Mouse (Mus musculus) stomach, postnatal 0 days (tissue): Measurements from ENCODE around the gene Npvf. TPM values are rescaled to one million over a fixed set of nuclear protein-coding genes. Genes with fewer than 3 reads are reported as not detected.
A peak's percentile ranks its signal among the peaks of the same experiment; 100 is the strongest.
"Not testable (repeated sequence)": the region's sequence is repeated elsewhere in the genome, so short reads cannot be mapped to it uniquely, and the experiment has no call there.

Experiments
- ATAC-seq: fragments of 200-750 bp; cut with Nextera tagmentation; 2 replicates; pipeline ENCODE4 v1.8.0; 2017; ENCODE audit not compliant: low FRiP score, low TSS enrichment
- DNase-seq: peaks from one replicate; pipeline ENCODE4 v3.0.0-alpha.2; 2016; ENCODE audit warnings: low spot score
- H3K27ac ChIP-seq: fragments of 300-500 bp; sonication (generic); replicated peaks from 2 replicates; pipeline ENCODE4 v1.5.1; 2014; ENCODE audit warnings: mild to moderate bottlenecking, control low read depth
- H3K27me3 ChIP-seq: fragments of 300-500 bp; sonication (generic); 2 replicates; pipeline ENCODE4 v1.6.1; 2014; ENCODE audit warnings: low read length; ENCODE audit not compliant: control insufficient read depth, insufficient read depth
- H3K36me3 ChIP-seq: fragments of 300-500 bp; sonication (generic); 2 replicates; pipeline ENCODE4 v1.6.1; 2014; ENCODE audit warnings: low read length, mixed read lengths; ENCODE audit not compliant: control insufficient read depth, insufficient read depth
- H3K4me1 ChIP-seq: fragments of 300-500 bp; sonication (generic); replicated peaks from 2 replicates; pipeline ENCODE4 v1.6.1; 2014; ENCODE audit warnings: antibody characterized with exemption; ENCODE audit not compliant: control insufficient read depth, insufficient read depth
- H3K4me2 ChIP-seq: fragments of 300-500 bp; sonication (generic); replicated peaks from 2 replicates; pipeline ENCODE4 v1.6.1; 2014; ENCODE audit warnings: low read depth, mild to moderate bottlenecking, control low read depth, moderate library complexity
- H3K4me3 ChIP-seq: fragments of 300-500 bp; sonication (generic); 2 replicates; pipeline ENCODE4 v1.5.1; 2014; ENCODE audit warnings: low read depth, low read length, control low read depth
- H3K9ac ChIP-seq: fragments of 300-500 bp; sonication (generic); 2 replicates; pipeline ENCODE4 v1.6.1; 2014; ENCODE audit warnings: mild to moderate bottlenecking, low read length, control low read depth, mixed read lengths
- H3K9me3 ChIP-seq: fragments of 300-500 bp; sonication (generic); 2 replicates; pipeline ENCODE4 v1.6.1; 2016; ENCODE audit warnings: low read length; ENCODE audit not compliant: control insufficient read depth
- CTCF ChIP-seq: IDR thresholded peaks from 2 replicates; pipeline ENCODE4 v1.5.1; 2016; ENCODE audit warnings: antibody characterized with exemption, low read depth, mild to moderate bottlenecking, moderate library complexity
- EP300 ChIP-seq: optimal IDR thresholded peaks from 2 replicates; pipeline ENCODE3; 2016; ENCODE audit warnings: antibody characterized with exemption
- WGBS: fragments of 180-500 bp; shearing (Covaris S2); extraction: QIAGEN DNeasy Blood & Tissue Kit; methylation state at CpG from one replicate; pipeline ENCODE4 v1.1.7; 2014; 5-methylcytosine and 5-hydroxymethylcytosine counted together
- polyA plus RNA-seq: library from polyadenylated mRNA; unstranded; fragments of >200 nt; fragmentation: Nextera tagmentation; extraction: Ambion mirVana; gene quantifications from 2 replicates; pipeline ENCODE4 v1.2.1, GENCODE M21; 2015

Npvf gene
- polyA plus RNA-seq, 1 experiment from 2014 or later = not detected

DNA sequence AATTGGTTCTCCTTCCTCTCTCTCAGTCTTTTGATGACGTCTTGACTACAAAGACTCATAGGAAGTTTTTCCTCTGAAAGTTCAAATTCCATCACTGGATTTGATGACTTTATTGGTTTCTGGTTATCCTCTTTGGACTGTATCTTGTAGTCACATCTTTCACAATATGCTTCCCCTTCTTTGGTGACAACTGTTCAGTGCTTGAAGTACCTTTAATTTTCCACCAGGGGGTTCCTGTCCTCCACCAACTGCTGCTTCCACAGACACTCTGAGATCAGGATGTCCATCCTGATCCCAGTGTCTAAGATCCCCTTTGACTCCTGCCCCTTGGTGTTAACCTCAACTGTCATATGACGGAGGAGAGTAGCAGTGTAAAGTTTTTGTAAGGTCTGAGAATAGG, 28.1 kb downstream of the Npvf start:
- H3K27me3 ChIP-seq, H3K27ac ChIP-seq, ATAC-seq, H3K4me2 ChIP-seq, H3K9me3 ChIP-seq, H3K4me3 ChIP-seq, H3K9ac ChIP-seq, DNase-seq, H3K4me1 ChIP-seq, H3K36me3 ChIP-seq: not testable (repeated sequence)
- WGBS = 75% methylated on average over 2 of the region's 2 CpGs
- peak; percentile 41 for TF ChIP-seq CTCF

DNA sequence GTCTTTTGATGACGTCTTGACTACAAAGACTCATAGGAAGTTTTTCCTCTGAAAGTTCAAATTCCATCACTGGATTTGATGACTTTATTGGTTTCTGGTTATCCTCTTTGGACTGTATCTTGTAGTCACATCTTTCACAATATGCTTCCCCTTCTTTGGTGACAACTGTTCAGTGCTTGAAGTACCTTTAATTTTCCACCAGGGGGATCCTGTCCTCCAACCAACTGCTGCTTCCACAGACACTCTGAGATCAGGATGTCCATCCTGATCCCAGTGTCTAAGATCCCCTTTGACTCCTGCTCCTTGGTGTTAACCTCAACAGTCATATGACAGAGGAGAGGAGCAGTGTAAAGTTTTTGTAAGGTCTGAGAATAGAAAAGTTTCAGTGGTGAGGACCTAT, 36.0 kb downstream of the Npvf start:
- not testable (repeated sequence) for H3K9me3 ChIP-seq, H3K36me3 ChIP-seq, H3K27ac ChIP-seq, H3K4me2 ChIP-seq, ATAC-seq, H3K4me3 ChIP-seq, H3K9ac ChIP-seq, H3K27me3 ChIP-seq, H3K4me1 ChIP-seq, DNase-seq
- WGBS = 79% methylated on average over 1 of the region's 1 CpGs
- TF ChIP-seq CTCF = peak; percentile 56

DNA sequence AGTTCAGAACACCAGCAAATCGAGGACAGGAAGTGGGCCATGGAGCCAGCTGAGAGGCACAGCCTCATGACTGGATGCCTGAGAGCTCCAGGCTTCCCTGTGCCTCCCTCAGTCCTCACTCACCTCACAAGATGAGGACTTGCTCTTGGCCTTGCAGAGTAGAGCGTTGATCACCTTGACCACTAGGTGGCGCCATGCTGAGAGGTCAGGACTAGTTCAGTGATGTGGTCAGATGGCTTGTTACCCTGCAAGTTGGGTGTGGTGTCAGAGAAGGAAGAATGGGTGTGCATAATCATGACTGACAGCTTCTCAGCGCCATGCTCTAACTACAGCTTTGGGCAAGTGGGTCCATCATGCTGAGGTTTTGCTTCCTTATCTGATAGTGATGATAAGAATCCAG, 52.6 kb downstream of the Npvf start:
- H3K9ac ChIP-seq = no peak overlapping the region
- no peaks in the 10 kb centered on the region for H3K4me1 ChIP-seq
- no peak overlapping the region for H3K4me3 ChIP-seq
- H3K4me2 ChIP-seq = no peak overlapping the region
- peak; percentile 52 for ATAC-seq
- peak; percentile 81 for TF ChIP-seq CTCF
- no peak for TF ChIP-seq EP300
- H3K27me3 ChIP-seq = no peaks in the 10 kb centered on the region
- peak; percentile 71 for DNase-seq
- 31% methylated on average over 4 of the region's 4 CpGs for WGBS
- no peak overlapping the region for H3K27ac ChIP-seq
- H3K36me3 ChIP-seq = no peaks in the 10 kb centered on the region
- no peaks in the 10 kb centered on the region for H3K9me3 ChIP-seq

Other genes with a start within 250 kb of the Npvf start
- gene Osbpl3, start 198.2 kb downstream of the Npvf start, polyA plus RNA-seq = 14.5 and 15.6 TPM in 2 replicates
- 79.1 and 84.4 TPM in 2 replicates for gene Cycs, start 87.9 kb downstream of the Npvf start, polyA plus RNA-seq
- 0.64 and 0.70 TPM in 2 replicates for gene 4921507P07Rik, start 57.8 kb downstream of the Npvf start, polyA plus RNA-seq